Mouse (Mus musculus): ENCODE data around the gene Ttc28.

DNA sequence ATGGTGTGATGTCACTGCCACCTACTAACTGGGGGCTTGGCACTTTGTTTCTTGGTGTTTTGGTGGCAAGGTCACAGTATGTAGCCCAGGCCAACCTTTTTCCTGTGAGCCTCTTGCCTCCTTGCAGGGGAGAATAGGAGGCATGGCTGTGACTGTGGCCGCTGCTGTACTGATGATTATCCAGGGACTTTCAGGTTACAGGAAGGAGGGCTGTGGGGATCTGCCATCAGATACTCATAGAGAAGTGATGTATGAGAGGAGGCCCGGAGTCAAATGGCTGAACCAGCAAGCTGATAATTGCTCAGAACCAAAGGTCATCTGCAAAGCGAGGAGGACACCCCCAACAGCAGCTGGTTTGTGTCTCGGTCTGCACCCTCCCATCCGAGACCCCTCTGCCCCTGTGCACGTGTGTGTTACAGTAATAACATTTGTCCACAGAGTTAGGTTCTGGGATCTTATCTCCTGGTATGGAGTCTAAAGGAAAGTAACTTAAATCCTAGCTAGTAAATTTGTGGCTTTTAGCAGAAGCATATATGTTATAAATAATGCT is 221.9 kb downstream of the Ttc28 start:
- TF ChIP-seq GATA1 (IDR thresholded peaks at IDR 0.05; ENCODE audit: borderline replicate concordance, low read length) (no peak), FLI1 (IDR thresholded peaks at IDR 0.05; ENCODE audit: low read length) (no peak)
